Mouse (Mus musculus) left cerebral cortex, adult 9 months (tissue): ENCODE measurements around the gene Lasp1.
A peak's percentile ranks its signal among the peaks of the same experiment; 100 is the strongest.
"Not testable (repeated sequence)": the region's sequence is repeated elsewhere in the genome, so short reads cannot be mapped to it uniquely, and the experiment has no call there.

Experiments
- DNase-seq, 2 experiments: peaks; one replicate each; pipeline ENCODE4 v3.0.0; 2022; ENCODE audit warnings: low spot score in 2 of 2

Lasp1 gene

GRCm38 (mm10) chr11:97872378-97872777 lies 73.6 kb downstream of the Lasp1 start:
- DNase-seq: not testable (repeated sequence)

- no peak for DNase-seq
Measured at GRCm38 (mm10) chr11:97874396-97874795, 75.6 kb downstream of the Lasp1 start.

- DNase-seq: no peak
Measured at GRCm38 (mm10) chr11:97877341-97877740, 78.5 kb downstream of the Lasp1 start.

GRCm38 (mm10) chr11:97880362-97880761 lies 81.6 kb downstream of the Lasp1 start:
- DNase-seq: no peak

DNA sequence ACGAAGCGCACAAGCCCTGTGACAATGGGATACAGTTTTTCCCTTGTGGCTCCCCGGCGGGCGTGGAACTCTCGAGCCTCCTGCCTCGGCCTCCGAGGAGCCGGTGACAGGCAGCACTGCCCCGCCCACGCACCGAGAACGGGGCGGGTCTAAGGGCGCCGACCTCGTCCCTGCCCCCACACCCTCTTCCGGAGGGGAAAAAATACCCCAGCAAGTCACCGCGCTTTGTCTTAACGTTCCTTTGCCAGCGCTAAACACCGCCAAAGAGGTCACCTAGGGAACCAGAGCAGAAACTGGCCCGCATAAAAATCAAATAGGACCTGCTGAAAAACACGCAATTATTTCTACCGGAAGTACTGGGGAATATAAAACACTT lies 84.7 kb downstream of the Lasp1 start:
- peak in 1 of 2 experiments; percentile 66 for DNase-seq

DNA sequence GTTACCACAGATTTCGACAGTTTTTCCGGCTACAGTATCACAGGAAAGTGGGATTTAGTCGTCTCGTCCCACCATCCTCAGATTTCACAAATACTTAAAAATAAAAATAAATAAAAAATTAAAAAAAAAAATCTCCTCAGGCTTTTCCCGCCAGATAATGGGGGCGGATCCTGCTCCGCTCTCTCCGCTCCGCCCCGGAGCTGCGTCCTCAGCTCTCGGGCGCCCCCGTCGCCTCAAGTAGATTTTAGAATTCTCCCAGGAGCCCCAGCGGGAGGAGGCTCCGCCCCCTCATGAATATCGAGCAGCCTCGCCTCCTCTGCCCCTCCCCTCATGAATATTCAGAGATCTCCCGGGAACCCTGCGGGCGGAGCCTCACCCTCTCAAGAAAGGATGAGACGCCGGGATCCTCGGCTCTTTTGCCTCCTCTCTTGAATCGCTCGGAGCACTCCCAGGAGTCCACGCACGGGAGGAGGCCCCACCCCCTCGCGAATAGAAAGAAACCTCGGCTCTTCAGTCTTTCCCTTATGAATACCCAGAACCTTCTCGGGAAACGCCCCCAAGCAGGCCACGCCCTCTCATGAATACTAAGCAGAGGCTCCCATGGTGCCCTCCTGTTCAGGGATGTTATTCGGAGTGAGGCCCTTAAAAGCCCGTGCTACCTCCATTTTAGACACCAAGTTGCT lies 85.3 kb downstream of the Lasp1 start, which contains the start of gene Fbxo47:
Gene Fbxo47 (minus strand): TSS at position 237 of the 683 bp plus-strand sequence.
- DNase-seq: peak; percentile 98

DNA sequence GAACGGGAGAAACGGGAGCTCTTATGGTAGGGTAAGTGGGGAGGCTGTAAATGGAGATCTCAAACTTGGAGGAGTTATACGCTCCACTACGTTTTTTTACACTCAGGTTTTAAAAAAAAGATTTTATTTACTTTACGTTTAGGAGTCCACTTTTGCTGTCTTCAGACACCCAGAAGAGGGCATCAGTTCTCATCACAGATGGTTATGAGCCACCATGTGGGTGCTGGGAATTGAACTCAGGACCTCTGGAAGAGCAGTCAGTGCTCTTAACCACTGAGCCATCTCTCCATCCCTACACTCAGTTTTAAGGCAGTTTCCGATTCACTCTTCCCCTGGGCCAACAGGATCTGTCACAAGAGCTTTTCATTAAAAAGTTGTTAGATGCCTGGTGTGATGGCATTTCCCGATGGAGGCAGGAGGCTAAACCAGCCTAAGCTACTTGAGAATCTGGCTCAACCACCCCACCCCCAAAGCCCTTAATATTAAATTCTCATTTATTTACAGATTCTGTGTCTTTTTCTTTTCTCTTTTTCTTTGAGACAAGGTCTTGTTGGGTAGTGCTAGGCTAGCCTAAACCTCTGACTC lies 85.9 kb downstream of the Lasp1 start:
- DNase-seq: no peak

GRCm38 (mm10) chr11:97885296-97885915 lies 86.6 kb downstream of the Lasp1 start:
- no peak for DNase-seq
